Mouse (Mus musculus): ENCODE results near the gene Pkp4.
A peak's percentile ranks its signal among the peaks of the same experiment; 100 is the strongest.

Pkp4 gene

GRCm38 (mm10) chr2:59282966-59283365 is 122.3 kb downstream of the Pkp4 start:
- no peak for DNase-seq

DNA sequence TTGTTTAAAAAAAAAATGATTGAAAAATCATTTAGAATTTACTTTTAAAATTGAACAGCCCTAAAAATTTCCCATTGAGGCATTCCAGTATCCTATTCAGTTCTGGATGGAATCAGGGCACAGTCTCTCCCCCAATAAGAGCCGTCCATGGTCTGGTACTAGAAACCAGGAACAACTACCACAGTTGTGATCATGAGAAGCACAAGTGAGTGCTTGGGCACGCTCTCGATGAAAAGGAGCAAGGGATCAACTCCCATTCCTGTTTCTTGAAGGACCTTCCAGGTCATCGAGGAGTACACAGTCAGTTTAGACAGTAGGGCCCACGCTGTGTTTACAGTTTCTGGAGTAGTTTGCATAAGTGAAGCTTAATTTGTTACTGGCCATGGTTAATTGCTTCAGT is 123.6 kb downstream of the Pkp4 start:
- no peak for DNase-seq

DNA sequence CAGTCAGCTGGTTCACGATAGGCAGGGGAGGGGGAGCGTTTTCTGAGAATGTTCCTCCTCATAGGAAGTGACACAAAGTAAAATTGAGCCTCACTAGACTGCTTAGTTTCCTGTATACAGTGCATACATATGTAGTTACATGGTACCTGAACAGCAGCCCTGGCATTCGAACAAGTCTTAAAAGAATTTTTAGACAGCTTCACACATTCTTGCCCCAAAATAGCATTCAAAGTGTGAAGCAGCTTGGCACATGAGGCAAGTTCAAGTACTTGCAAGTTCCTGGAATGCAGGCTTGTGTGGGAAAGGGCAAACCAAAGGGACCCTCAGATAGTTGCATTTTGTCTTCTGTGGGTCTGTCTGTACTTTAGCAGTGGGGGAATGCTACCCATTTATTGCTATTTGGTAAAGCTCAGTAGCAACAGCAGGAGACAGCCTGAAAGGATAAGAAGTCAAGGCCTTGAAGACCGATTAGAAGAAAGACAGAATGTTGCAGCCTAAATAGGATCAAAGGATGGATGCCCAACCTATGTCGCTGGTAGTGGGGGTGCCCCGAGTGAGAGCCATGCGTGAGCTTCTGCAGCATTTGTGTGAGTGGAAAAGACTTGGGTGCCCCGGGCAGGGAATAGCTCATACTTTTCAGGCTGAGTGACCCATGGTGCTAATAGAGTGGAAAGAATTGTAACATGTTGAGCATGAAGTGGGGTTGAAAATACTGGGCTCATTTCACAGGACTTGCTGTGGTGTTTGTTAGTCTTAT is 124.3 kb downstream of the Pkp4 start:
- no peak for DNase-seq

DNA sequence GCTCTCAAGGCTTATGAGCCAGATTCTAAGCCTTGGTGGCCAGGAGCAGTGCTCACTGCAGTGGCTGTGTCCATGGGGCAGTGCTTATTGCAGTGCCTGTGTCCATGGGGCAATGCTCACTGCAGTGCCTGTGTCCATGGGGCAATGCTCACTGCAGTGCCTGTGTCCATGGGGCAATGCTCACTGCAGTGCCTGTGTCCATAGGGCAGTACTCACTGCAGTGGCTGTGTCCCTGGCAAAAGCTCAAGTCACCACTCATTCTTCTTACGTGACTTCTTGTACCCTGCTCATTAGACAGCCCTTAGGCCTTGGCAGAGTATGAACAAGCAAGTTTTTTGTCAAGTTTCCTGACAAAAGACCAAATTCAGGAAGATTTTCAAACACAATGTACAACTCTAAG is 124.9 kb downstream of the Pkp4 start:
- DNase-seq = peak; percentile 19

GRCm38 (mm10) chr2:59286247-59286646 is 125.6 kb downstream of the Pkp4 start:
- DNase-seq = peak; percentile 83

- DNase-seq = no peak
These were observed 127.0 kb downstream of the Pkp4 start for GRCm38 (mm10) chr2:59287630-59288029.

DNA sequence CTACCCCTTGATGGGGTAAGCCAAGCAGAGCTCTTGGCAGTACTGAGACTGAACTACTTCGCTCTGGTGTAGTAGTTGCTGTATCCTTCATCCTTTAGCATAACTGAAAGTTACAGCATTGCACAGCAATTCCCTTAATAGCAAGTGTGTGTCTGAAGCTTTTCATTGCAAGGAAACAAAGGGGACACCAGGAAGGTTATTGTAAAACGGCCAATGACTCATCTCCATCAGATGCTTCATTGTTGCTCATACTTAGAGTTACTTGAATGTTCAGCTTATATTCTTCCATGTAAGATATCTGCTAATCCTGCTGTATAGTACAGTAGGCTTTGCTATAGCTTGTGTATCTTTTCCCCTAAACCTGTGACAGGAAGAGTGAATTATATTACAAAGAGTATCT is 128.8 kb downstream of the Pkp4 start:
- no peak for DNase-seq

DNA sequence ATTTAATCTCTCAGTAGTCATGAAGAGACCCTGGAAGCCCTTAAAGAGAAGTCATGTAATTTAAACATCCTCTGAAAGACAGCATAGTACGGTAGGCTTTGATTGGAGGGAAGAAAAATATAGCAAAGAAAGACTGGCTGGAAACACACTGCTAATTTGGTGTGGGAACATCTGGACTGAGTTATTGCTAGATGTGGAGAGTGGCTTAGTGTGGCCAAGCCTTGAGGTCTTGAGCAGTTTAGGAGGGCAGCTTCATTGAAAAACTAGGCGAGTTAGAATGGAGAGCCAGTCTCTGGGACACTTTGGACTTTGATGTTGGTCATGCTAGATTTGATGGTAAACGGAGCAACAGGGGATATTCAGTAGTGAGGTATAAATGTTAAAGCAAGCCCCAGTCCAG is 129.7 kb downstream of the Pkp4 start:
- DNase-seq = no peak

DNA sequence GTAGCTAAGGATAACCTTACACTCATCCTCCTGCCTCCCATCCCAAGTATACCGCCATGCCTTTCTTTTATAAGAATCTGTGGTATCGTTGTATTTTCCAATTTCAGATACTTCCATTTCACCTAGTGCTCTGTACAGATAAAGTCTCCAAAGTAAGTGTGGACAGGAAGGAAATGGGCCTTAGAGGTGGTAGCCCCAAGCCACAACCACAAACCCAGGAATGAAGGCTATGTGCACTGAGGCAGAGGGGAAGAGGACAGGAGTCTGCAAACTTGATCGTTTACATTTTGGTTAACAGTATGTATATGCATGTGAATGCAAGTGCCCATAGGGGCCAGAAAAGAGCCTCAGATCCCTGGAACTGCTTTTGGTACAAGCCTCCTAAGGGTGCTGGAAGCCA is 139.2 kb downstream of the Pkp4 start:
- no peak for DNase-seq

- DNase-seq = no peak
These were observed 141.0 kb downstream of the Pkp4 start for GRCm38 (mm10) chr2:59301671-59302070.

- DNase-seq = no peak
These were observed 141.8 kb downstream of the Pkp4 start for GRCm38 (mm10) chr2:59302430-59302829.

DNA sequence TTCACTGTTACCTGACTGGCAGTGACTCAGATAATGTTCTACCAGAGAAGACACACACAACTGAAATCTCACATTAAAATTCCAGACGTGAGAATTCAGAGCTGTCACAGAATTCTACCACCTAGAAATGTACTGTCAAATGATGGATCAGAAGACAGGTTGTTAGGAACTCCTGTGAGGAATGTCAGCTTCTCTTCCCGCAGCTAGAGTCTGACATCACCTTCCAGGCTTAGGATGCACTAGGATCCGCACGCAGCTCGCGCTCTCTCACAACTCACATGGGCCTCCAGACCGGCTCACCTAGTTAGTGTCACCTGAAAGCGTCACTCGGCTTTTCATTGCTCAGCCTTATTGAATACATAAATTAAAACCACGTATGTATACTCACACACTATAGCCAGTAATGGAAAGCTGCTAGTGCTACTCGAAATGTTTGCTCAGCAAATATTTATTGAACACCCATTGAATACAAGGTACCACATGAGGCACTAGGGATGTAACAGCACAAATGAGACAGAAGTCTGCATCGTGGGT is 142.9 kb downstream of the Pkp4 start:
- no peak for DNase-seq

- DNase-seq = no peak
These were observed 146.7 kb downstream of the Pkp4 start for GRCm38 (mm10) chr2:59307302-59307701.

GRCm38 (mm10) chr2:59308055-59308454 is 147.4 kb downstream of the Pkp4 start:
- no peak for DNase-seq

DNA sequence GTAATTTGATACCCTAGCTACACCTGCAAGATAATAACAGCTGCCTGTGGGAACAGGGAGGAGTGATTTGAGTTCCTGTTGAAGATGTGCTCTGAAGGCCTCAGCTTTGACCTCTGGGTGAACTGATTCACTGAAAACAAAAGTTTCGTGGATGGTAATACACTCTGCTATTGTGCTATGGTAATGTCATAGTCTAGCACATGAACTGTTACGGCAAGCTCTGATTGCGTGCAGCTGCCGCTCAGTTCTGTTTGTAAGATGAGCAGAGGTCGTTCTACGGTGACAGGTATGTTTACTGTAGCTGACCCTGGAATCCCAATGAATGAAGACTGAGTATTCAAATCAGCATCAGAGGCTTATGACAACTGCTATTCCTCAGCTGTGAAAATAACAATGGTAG is 152.6 kb downstream of the Pkp4 start:
- no peak for DNase-seq

DNA sequence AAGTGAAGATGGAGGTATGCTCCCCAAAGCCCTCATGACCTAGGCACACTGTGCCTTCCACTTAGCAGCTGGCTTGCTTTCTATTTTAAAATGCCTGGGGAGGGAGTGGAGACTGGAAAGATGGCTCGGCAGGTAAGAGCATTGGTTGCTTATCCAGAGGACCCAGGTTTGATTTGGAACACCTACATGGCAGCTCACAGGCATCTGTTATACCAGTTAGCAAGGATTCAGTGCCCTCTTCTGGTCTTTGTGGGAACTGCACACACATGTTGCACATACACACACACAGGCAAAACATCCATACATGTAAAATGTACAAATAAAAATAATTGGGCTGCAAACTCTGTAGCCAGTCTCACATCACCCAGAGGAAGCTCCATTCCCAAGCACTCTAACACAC is 158.0 kb downstream of the Pkp4 start:
- DNase-seq = no peak

GRCm38 (mm10) chr2:59327946-59328345 is 167.3 kb downstream of the Pkp4 start:
- DNase-seq = no peak

DNA sequence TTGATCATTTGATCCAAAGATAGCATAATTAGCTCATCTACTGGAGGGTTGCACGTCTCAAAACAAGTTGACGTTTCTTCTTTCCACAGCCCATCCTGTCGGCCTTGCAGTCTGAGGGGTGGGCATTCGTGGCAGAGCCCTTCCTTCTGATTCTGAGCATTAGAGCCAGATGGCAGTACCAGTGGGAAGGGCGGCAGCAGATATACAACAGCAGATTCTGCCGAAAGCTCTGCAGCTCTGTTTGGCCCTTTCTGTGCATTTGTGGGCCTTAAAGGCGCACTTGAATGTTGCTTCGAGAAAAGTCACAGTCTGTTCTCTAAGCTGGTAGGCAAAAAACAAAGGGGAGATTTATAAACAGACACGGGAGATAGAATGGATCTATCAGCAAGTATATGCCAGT is 170.4 kb downstream of the Pkp4 start:
- DNase-seq = no peak

- no peak for DNase-seq
These were observed 171.9 kb downstream of the Pkp4 start for GRCm38 (mm10) chr2:59332523-59332922.

GRCm38 (mm10) chr2:59338501-59338900 is 177.9 kb downstream of the Pkp4 start:
- DNase-seq = no peak

DNA sequence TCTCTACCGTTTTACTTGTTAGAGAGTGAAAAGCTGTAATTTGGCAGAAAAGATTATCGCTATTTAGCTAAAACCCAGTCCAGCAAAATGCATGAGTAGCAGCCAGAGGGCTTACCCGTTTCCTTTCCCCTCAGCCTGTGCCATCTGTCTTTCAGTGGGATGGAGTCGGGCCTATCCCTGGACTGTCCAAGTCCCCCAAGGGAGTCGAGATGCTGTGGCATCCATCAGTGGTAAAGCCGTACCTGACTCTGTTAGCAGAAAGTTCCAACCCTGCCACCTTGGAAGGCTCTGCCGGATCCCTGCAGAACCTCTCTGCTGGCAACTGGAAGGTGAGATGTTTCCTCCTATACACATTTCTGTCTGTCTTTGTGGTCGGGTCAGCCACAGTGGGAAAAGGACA is 178.3 kb downstream of the Pkp4 start:
- DNase-seq = no peak

DNA sequence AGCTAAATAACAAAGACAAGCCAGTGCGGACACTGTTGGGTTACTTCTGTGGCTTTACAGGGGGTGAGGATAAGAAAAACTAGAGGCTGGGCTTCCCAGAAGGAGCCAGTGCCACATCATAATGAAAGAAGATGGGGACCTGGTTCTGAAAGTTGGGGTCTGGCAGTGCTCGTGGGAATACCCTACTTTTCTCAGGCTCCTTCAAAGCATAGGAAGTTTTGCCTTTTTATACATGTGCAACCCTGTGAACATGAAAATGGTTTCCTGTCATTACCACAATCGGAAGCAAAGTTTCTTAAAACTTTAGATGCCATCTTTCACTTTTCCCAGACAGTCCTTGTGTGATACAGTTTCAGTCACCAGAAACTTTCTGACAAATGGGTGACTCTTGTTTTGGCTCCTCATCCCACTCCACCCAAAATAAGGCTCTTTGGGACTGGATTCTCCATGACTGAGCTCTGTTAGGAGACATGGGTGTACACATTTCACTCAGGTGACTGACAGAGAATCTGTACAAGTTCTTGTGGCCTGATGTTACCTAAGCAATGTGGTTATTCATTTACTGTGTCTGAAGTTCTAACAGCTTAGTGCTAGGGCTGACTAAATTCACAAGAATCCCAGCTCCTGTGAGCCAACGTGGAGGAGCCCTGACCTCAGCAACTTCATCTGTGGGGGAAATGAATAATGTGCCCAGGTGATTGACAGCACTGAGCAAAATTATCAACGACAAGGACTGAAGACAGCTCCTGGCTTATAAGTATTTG is 179.3 kb downstream of the Pkp4 start:
- DNase-seq = no peak

GRCm38 (mm10) chr2:59340878-59341277 is 180.2 kb downstream of the Pkp4 start:
- no peak for DNase-seq

- DNase-seq = no peak
These were observed 182.1 kb downstream of the Pkp4 start for GRCm38 (mm10) chr2:59342591-59343210.

Measured in lung, postnatal 10 days (tissue).